Mouse (Mus musculus) kidney, postnatal 0 days (tissue): ENCODE measurements around the gene Tex22. TPM values are rescaled to one million over a fixed set of nuclear protein-coding genes. Genes with fewer than 3 reads are reported as not detected.

Experiments used
- ATAC-seq: fragments of 200-750 bp; cut with Nextera tagmentation; replicated peaks from 2 replicates; pipeline ENCODE4 v1.8.0; 2017; ENCODE audit warnings: low read depth, moderate number of reproducible peaks, moderate TSS enrichment, moderate library complexity; ENCODE audit not compliant: low FRiP score
- DNase-seq: peaks from one replicate; pipeline ENCODE4 v3.0.0-alpha.2; 2016; ENCODE audit warnings: low spot score
- H3K27ac ChIP-seq: fragments of 300-500 bp; sonication (generic); 2 replicates; pipeline ENCODE4 v1.5.1; 2014; ENCODE audit warnings: mild to moderate bottlenecking
- H3K27me3 ChIP-seq: fragments of 300-500 bp; sonication (generic); 2 replicates; pipeline ENCODE4 v1.6.1; 2014; ENCODE audit warnings: low read length, mixed read lengths; ENCODE audit not compliant: insufficient read depth
- H3K36me3 ChIP-seq: fragments of 300-500 bp; sonication (generic); 2 replicates; pipeline ENCODE4 v1.6.1; 2014; ENCODE audit warnings: low read length, mixed read lengths; ENCODE audit not compliant: insufficient read depth
- H3K4me1 ChIP-seq: fragments of 300-500 bp; sonication (generic); replicated peaks from 2 replicates; pipeline ENCODE4 v1.6.1; 2014; ENCODE audit warnings: antibody characterized with exemption, low read length, mixed read lengths; ENCODE audit not compliant: insufficient read depth
- H3K4me2 ChIP-seq: fragments of 300-500 bp; sonication (generic); 2 replicates; pipeline ENCODE4 v1.6.1; 2014; ENCODE audit warnings: mild to moderate bottlenecking, low read length, moderate library complexity, mixed read lengths
- H3K4me3 ChIP-seq: fragments of 300-500 bp; sonication (generic); replicated peaks from 2 replicates; pipeline ENCODE4 v1.5.1; 2014; ENCODE audit warnings: low read depth, low read length
- H3K9ac ChIP-seq: fragments of 300-500 bp; sonication (generic); 2 replicates; pipeline ENCODE4 v1.6.1; 2014; ENCODE audit warnings: low read depth, low read length
- H3K9me3 ChIP-seq: fragments of 300-500 bp; sonication (generic); replicated peaks from 2 replicates; pipeline ENCODE4 v1.6.1; 2016; ENCODE audit warnings: low read length, inconsistent platforms, mixed read lengths
- CTCF ChIP-seq: IDR thresholded peaks from 2 replicates; pipeline ENCODE4 v1.5.1; 2016; ENCODE audit warnings: antibody characterized with exemption, low read depth, mild to moderate bottlenecking, moderate library complexity
- WGBS: fragments of 180-500 bp; shearing (Covaris S2); extraction: QIAGEN DNeasy Blood & Tissue Kit; methylation state at CpG from one replicate; pipeline ENCODE4 v1.1.7; 2014; 5-methylcytosine and 5-hydroxymethylcytosine counted together
- polyA plus RNA-seq: library from polyadenylated mRNA; unstranded; fragments of >200 nt; fragmentation: Nextera tagmentation; extraction: Ambion mirVana; gene quantifications from 2 replicates; pipeline ENCODE4 v1.2.1, GENCODE M21; 2015

Gene Tex22
- polyA plus RNA-seq: not detected in 2 replicates

GRCm38 (mm10) chr12:113074329-113075062, at the start of gene Tex22:
TSS of gene Tex22 (plus strand) at chr12:113074502.
- Histone ChIP-seq H3K27ac (peak within 1 kb of the TSS; percentile 87), H3K4me3 (peak within 1 kb of the TSS; percentile 35), H3K9me3 (no peaks in the 10 kb centered on the region), H3K4me1 (0 out of 2 replicates have a peak, but pooled peaks cover 10% of the 10 kb centered on the region), H3K36me3 (peaks cover 17% of the 10 kb centered on the region; the same call in 1 of the 2 replicates), H3K4me2 (peak within 1 kb of the TSS; percentile 76), H3K27me3 (no peaks in the 10 kb centered on the region), H3K9ac (peak within 1 kb of the TSS; percentile 52)
- ATAC-seq: peak; percentile 87
- DNase-seq: peak; percentile 92
- 2% methylated on average over 32 of the region's 32 CpGs for WGBS
- no peak for TF ChIP-seq CTCF

DNA sequence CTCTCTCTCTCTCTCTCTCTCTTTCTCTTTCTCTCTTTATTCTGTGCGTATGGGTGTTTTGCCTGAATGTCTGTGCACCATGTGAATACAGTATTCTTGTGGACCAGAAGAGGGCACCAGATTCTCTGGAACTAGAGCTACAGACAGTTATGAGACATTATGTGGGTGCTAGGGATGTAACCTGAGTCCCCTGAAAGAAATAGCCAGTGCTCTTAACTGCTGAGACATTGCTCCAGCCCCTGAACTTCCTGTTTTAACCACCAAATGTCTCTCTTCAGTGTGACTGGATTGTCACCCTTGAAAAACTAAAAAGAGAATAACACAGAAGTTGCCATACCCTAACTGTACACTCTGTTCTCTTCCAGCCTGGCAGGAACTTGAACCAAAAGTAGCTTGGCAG, 47.7 kb upstream of the Tex22 start:
- Histone ChIP-seq H3K4me3 (no peak overlapping the region), H3K36me3 (no peaks in the 10 kb centered on the region), H3K4me2 (no peak overlapping the region), H3K27ac (no peak overlapping the region), H3K9me3 (no peaks in the 10 kb centered on the region), H3K9ac (no peak overlapping the region), H3K27me3 (no peaks in the 10 kb centered on the region), H3K4me1 (peaks cover 4% of the 10 kb centered on the region; the same call in 1 of the 2 replicates)
- DNase-seq (no peak), ATAC-seq (no peak)
- peak; percentile 28; the same call in 1 of the 2 replicates for TF ChIP-seq CTCF
- 93% methylated on average over 1 of the region's 1 CpGs for WGBS

DNA sequence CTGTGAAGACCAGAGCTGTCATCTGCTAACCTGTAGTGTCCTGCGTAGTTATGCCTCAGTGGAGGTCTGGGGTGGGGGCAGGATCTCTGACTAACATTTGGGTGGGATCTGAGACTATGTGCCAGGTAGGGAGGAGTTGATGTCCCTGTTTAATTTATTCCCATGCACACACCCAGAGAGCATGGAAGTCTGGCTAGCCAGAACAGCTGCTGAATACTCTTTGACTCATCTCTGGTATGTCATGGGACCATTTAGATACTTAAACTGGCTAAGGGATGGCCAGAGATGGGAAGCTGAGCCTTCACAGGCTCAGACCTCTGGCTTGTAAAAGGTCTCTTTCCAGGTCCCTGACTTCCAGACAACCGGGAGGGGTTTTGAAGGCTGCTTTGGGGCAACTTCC, 46.8 kb upstream of the Tex22 start:
- Histone ChIP-seq H3K9ac (no peak overlapping the region), H3K36me3 (no peaks in the 10 kb centered on the region), H3K4me3 (no peak overlapping the region), H3K27me3 (no peaks in the 10 kb centered on the region), H3K9me3 (no peaks in the 10 kb centered on the region), H3K27ac (no peak overlapping the region), H3K4me1 (peaks cover 11% of the 10 kb centered on the region; the same call in 1 of the 2 replicates), H3K4me2 (no peak overlapping the region)
- WGBS: 86% methylated on average over 2 of the region's 2 CpGs
- ATAC-seq: no peak
- DNase-seq: no peak
- no peak for TF ChIP-seq CTCF

DNA sequence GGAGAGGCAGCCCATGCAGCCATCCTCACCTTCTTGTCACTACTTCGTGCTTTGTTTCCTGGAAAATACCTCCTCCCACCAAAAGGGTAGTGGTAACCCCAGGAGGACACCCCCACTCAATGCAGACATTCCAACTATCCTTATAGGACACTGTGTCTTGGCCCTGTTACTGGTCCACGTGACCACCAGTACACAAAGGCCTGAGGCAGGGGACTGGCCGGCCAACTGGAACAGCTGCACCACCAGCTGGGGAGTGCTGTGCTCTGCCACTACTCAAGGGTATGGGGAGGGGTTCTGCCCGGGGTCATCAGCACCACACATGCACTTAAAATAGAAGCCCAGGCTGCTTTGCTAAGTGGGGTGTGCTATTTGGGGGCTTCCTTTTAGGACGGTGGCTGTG, 46.2 kb upstream of the Tex22 start:
- WGBS: 49% methylated on average over 5 of the region's 5 CpGs
- no peaks in the 10 kb centered on the region for H3K9me3 ChIP-seq
- no peak for TF ChIP-seq CTCF
- no peak overlapping the region for H3K9ac ChIP-seq
- H3K27me3 ChIP-seq: no peaks in the 10 kb centered on the region
- peaks cover 16% of the 10 kb centered on the region; the same call in 1 of the 2 replicates for H3K4me1 ChIP-seq
- H3K36me3 ChIP-seq: no peaks in the 10 kb centered on the region
- no peak overlapping the region for H3K4me2 ChIP-seq
- DNase-seq: no peak
- H3K4me3 ChIP-seq: no peak overlapping the region
- no peak overlapping the region for H3K27ac ChIP-seq
- peak; percentile 26; the same call in 1 of the 2 replicates for ATAC-seq

DNA sequence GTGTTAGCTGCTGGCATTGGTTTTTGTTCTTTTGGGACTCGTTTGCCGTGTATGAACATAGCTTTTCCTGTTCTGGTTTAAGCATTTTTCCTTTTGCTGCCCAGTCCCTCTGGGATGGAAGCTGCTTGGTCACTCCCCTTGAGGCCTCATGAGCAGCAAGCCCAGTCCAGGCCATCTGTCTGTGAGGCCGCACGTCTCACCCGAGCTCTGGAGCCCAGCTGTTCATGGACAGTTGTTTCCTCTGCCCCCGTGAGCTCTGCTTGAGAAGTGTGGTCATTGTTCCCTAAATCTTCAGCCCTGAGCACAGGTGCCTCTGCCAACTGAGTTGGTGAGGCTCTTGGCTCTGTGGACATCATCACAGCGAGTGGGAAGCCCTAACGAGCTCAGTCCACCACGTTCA, 45.4 kb upstream of the Tex22 start:
- no peak overlapping the region for H3K27ac ChIP-seq
- no peaks in the 10 kb centered on the region for H3K27me3 ChIP-seq
- H3K4me2 ChIP-seq: no peak overlapping the region
- H3K4me1 ChIP-seq: peaks cover 20% of the 10 kb centered on the region; the same call in 1 of the 2 replicates
- no peaks in the 10 kb centered on the region for H3K36me3 ChIP-seq
- no peak overlapping the region for H3K4me3 ChIP-seq
- TF ChIP-seq CTCF: no peak
- no peaks in the 10 kb centered on the region for H3K9me3 ChIP-seq
- H3K9ac ChIP-seq: no peak overlapping the region
- WGBS: 66% methylated on average over 9 of the region's 9 CpGs
- DNase-seq: no peak
- ATAC-seq: no peak

- no peak for TF ChIP-seq CTCF
- ATAC-seq (no peak), DNase-seq (no peak)
- 40% methylated on average over 4 of the region's 4 CpGs for WGBS
- H3K9ac ChIP-seq: no peak overlapping the region
- no peak overlapping the region for H3K4me2 ChIP-seq
- no peaks in the 10 kb centered on the region for H3K36me3 ChIP-seq
- H3K9me3 ChIP-seq: no peaks in the 10 kb centered on the region
- no peak overlapping the region for H3K4me3 ChIP-seq
- H3K27me3 ChIP-seq: no peaks in the 10 kb centered on the region
- H3K4me1 ChIP-seq: peaks cover 24% of the 10 kb centered on the region; the same call in 1 of the 2 replicates
- H3K27ac ChIP-seq: peak overlapping the region; percentile 21
These were observed 44.3 kb upstream of the Tex22 start for GRCm38 (mm10) chr12:113030046-113030445.
